Mouse (Mus musculus): ENCODE measurements at regions not wholly inside any gene's neighbourhood (a gene's known extent, or its start where the extent isn't known, plus 50 kb on each side); places are given as distances from the start of the nearest gene placed in this dataset.

DNA sequence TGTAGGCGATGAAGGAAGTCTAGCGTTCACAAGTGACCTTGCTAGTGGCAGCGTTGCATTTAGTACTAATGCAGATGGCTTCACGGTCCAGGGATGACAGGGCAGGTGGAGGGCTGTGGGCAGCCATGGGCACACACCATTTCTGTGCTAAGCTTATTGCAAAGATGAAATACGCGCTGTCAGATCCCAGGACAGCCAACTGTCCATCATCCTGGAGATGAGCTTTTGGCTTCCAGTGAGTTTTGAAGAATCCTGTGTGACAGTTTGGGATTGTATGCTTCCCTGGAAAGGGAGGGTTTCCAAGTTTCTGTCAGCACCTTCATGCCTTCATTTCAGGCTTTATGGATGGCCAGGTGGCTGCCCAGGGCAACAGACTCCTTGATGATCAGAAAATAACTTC is 547.9 kb upstream of the Fam19a5 start:
- TF ChIP-seq POLR2A (IDR thresholded peaks at IDR 0.05; ENCODE audit: insufficient read depth, low read depth, low read length), result no peak
- no peak for TF ChIP-seq CTCF (IDR thresholded peaks at IDR 0.05; ENCODE audit: insufficient read depth, low read depth, low read length)
